Mouse (Mus musculus) lung, postnatal 10 days (tissue): ENCODE measurements around the gene Pgpep1l.

Source experiments
- DNase-seq: peaks from one replicate; pipeline ENCODE4 v3.0.0; 2021

Gene Pgpep1l

DNA sequence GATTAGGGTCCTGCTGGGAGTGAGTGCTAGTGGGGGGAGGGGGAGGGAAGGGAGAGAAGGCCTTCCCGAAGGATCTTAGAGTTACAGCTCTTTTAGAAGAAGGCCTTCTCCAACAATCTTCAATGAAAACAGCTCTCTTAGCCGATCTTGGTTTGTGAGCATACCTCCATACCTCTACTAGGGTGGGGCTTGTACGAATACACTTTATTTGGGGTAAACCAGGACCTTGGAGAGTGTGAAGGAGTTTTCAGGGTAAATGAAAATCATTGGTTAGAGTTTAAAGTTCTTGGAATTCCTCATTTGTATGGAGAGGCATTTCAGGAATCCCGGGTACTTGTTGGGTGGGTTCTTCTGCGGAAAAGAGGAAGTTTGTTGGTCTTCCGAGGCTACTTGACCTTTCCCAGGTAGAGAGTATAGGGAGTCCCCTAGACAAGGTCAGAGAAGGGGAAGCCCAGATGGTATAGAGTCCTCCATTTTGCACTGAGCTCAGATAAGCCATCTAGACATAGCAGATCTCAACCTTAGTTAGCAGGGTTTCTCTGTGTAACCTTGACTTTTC lies 4.4 kb downstream of the Pgpep1l start:
- DNase-seq, result no peak

DNA sequence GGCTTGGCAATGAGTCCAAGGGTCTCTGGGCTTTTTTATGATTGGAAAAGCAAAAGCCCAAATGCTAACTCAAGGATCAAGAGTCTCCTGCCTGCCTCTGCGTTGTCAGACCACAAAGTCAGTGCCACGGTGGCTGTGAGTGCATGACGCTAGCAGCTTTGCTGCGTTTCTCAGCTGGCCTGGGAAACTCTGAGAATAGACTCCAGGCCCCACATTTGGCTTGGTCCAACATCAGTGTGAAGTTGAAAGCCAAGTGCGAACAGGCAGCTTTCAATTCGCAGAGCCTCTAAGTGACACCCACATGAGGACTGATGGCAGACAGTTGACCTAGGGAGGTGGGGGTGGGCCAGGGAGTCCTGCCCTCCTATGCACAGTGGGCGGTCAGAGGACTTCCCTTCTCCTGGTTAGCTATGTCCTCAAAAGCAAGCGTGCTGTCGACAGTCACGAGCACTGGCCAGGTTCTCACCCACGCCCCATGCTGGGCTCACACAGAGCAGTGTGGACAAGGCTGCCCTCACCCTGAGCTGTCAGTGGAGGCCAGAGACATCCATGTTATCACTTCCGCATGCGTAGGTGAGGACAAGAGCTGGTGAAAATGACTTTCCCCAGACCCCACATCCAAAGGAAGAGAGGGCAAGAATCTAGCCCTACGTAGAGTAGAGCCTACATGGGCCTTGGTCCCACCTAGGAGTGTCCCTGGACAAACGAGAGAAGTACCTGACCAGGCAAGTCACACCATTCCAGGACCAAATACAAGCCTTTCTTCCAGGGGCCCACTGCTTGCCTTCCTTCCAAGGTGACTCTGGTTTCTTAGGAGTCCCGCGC lies 5.5 kb downstream of the Pgpep1l start:
- peak; percentile 21 for DNase-seq

DNA sequence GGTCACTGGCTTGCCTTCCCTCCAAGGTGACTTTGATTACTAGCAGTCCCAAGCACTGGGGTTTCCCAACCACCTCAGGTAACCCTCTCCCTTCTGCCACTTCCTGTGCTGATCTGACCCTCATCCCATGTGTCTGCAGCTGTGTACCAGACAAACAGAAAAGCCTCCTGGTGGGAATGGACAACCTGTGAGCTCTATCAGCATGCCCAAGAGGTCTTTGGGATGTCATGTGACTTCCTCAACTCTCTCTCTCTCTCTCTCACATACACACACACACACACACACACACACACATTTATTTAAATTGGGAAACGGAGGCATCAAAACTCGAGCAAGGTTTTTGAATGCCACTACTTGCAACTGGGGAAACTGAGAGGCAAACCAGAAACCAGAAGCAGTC lies 6.3 kb downstream of the Pgpep1l start:
- DNase-seq, result no peak

DNA sequence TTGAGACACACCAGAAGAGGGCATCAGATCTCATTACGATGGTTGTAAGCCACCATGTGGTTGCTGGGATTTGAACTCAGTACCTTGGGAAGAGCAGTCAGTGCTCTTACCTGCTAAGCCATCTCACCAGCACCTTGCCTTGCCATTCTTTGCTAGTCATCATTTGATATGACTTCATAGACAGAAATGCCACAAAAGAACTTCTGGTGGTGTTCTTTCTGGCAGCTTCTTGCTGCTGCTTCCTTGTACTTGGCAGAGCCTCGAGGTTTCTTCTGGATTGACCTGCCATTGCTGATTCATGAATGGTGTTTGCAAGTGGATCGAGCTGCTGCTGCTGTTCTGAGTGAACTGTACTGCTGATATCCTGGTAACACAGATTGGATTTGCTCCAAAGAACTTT lies 13.1 kb downstream of the Pgpep1l start:
- no peak for DNase-seq

DNA sequence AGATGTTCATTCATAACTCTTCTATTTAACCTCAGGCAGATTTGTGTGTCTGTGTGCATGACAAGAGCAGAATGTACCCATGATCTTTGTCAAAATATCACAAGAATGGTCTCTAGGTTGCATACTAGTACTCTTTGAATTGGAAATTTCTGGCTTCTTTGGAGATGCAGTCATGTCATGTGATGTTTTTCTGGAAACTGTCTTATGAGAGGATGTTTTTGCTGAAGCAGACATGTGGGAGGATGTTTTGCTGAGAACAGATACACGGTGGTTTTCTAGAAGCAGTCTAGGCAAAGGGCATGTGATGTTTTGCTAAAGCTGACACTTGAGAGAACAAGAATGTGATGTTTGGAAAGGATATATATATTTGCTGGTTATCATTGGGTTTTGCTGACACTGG lies 13.6 kb downstream of the Pgpep1l start:
- no peak for DNase-seq

DNA sequence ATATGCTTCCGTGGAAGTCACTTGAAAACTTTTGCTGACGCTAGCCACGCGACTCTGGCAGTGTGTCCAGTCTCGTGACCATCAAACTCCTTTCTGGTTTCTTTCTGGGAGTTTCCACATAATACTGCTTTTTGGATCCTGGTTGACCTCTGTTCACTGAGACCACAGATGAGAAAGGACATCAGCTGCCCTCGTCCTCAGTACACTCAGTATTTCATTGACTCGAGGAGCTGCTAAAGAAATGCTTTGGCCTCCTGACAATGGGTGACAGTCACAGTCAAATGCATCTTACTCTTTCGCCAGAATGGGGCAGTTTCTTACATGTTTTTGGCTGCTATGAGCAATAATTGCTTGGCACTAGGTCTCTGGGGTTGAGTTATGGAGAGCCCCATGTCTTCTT lies 17.8 kb downstream of the Pgpep1l start:
- DNase-seq, result no peak

DNA sequence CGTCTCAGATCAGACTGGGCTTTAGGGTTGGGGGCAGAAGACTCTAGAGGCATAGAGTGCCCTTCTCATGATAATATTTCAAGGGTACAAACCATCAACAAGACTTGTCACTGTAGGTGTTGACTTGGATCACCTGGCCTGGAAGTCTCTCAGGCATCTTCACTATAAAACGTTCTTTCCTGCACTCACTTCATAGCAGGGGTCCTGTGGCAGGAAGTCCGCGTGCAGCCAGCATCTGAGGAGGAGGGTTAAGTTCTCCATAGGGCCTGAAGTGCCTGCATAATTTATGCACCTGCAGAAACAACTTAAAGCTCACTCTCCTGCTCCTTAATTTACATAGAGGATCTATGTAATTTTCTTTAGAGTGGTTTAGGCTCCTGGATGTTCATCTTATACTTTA lies 18.4 kb downstream of the Pgpep1l start:
- DNase-seq, result no peak

DNA sequence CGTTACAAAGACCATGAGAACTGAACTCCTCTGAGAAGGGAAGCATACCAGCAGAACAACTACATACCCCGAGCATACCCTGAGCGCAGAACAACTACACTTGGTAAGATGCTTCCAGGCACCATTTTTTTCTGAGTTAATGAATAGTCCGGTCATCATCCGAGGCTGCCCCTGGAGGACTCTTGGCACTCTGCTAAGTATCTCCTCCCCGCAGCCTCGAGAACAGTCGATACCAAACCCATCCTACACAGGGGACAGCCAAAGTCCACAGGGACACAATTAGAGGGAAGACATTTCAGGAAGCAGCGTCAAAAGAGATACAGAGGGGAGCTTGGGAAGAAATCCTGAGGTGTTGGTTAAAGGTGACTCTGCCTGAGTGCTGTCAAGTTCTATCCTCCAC lies 22.8 kb downstream of the Pgpep1l start:
- DNase-seq, result no peak

DNA sequence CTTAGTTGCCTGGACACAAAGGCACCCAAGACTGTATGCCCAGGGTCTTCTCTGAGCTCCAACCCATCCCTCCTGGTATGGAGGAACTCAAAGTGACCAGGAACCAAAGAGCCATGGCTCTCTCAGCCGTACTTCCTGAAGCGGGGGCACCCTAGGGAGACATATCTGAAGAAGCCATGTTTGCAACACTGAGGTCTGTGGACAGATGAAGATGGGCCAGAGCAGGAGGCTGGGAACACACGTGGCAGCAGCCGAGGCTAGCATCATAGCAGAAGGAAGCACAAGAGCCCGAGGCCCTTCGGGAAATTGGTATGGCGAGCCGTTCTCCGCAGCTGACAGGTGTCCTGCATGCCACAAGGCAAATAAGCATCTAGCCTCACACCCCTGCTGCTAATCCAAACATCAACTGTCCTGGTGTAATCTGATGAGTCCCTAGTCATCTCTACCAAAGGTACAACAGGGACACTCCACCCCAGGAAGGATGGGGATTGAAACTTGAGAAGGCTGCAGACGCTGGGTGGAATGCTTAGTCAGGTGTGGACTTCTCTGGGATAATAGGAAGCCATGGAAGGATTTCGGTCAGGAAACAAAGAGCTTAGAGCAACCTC lies 24.7 kb downstream of the Pgpep1l start:
- no peak for DNase-seq

DNA sequence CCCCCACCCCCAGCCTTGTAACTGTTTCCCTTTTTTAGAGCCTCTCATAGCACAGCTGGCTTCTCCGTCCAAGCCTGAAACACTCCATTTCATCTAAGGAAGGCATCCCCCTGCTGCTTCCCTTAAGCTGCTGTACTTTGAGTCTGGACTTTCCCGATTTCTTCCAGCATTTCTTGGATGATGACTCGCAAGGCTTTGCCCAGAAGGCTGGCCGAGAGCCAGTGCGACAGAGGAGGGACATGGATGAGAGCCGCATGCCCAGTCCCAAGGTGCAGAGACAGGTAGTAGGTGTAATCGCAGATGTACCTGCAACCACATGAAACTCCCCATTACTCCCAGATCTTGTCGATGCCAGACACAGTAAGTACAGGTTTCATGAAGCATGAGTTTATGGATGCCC lies 27.2 kb downstream of the Pgpep1l start:
- DNase-seq, result no peak

DNA sequence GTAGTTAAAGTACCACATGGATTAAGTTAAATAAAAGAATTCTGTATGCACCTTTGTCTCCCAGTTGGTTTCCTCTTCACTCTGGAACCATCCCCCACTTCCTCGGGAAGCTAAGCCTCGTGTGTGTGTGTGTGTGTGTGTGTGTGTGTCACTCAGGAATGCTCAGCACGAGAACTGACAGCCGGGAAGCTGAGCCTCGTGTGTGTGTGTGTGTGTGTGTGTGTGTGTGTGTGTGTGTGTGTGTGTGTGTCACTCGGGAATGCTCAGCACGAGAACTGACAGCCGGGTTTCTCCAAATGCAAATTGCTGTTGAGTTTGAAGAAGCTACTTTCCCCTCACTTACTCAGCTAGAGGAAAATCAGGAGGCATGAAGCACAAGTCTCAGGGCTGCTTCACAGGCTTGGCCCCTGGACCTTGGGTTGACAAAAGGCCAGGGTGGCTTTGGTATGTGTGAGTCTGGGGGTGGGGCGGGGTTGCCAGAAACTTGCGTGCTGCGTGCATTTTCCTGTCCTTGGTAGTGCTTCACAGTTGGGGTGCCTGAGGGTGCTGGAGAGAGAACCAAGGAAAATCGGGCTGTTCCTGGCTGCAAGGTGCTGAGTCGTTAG lies 30.3 kb downstream of the Pgpep1l start:
- peak; percentile 82 for DNase-seq

DNA sequence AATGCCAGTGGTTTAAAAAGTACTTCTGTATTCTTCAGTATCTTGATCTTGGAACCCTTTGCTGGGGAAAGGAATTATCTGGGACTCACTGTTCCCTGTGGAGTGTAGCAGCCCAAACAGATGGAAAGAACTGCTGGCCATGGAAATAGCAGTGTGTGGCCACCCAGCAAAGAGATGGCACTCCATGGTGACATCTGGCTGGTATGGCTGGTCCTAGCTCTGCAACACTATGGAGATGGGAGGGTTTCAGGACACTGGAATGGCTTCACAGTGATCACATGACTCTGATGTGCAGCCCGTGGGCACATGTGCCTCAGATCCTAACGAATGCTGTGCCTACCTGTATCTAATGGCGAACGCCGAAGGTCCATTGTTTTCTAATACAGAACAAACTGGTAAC lies 31.5 kb downstream of the Pgpep1l start:
- no peak for DNase-seq

DNA sequence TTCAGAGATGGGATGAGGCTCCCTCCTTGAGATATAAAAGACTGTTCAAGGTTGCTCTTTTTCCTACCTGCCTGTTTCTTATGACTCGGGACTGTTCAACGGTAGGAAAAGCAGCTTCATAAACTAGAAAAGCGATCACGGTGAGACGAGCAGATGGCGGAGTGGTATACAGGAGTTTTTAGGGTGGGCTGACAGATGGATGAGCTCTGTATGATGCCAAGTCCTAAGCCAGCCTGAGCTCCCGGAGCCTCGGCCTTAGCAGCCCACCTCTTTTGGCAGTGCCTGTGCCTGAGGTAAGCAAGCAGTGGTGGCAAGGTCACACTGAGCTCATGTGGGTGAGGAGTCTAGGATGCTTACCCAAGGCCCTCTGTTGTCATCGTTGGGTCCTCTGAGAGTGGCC lies 33.2 kb downstream of the Pgpep1l start:
- DNase-seq, result no peak

DNA sequence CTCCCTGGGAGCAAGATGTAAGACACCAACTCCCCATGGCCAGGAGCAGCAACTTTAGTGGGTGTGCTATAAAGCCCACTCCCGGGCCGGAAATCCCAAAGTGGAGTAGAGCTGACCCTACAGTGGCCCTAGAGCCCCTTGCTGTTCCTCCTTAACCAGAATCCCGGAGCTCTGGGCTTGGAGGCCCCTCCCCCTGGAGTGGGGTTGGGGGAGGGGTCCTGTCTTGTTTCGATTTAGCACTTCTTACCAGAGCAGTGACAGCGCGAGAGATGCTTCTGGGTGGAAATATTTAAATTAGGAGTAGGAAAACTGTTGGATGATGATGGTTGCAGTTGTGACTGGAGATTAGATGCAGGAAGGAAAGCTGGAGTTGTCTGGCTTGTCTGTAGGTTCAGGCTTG lies 35.5 kb downstream of the Pgpep1l start:
- no peak for DNase-seq

DNA sequence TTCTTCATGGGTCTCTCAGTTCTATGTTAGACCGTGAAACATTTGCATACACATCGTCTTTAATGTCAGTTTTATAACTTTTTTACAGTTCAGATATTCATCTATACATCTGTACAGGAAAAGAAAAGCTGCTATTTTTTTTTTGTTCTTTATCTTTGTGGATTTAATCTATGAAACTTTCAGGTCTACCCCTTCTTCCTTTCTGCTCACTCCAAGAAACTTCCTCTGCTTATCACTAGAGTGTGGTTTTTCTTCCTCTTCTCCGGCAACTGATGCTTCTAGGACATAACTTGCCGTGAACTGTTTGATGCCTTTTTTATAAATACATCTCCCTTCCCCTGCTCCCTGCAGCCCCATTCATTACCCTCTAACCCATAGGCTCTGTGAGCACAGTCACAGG lies 36.4 kb downstream of the Pgpep1l start:
- DNase-seq, result no peak

DNA sequence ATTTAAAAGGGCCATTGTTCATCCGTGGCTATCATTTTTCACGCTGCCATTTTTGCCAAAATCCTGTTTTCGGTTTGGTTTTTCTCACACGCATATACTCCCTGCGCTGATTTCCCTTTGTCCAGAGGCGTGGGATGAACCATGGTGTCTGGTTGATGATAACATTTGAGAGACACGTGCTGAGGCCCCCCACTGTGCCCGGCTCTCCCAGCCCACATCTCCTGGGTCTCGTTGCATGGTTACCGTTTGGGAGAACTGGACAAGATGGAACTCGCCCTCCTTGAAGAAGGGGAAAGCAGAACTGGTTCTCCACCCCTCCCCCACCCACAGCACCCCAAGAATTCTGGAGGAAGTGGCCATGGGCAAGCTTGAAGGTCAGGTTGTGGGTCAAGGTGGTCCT lies 37.0 kb downstream of the Pgpep1l start:
- no peak for DNase-seq

DNA sequence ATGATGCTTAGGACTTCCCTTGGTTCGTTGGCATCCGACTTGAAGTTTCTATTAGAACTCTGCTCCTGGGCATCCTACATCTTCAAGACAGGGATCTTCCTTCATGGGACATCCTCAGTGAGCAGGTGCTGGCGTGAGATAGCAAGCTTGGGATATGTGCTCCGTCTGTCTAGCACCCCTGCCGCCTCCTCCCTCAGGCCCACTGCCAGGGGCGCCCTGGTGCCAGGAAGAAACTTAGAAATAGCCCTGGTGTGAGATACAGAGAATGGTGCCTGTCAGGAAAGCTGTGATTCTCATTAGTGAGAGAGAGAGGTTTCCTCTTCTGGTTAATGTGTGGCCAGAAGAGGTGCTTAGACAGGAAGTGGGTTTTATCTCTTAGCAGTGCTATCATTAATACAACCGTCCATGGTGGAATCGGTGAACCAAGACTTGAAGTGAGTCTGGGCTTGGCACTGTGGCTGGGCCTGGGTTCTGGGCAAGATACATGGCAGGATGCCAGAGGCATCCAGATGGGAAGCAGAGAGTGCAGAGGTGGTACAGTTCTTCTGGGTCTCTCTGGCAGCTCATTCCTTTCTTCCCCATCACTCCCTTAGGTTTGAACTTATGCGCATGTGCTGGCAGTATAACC lies 38.5 kb downstream of the Pgpep1l start:
- no peak for DNase-seq

DNA sequence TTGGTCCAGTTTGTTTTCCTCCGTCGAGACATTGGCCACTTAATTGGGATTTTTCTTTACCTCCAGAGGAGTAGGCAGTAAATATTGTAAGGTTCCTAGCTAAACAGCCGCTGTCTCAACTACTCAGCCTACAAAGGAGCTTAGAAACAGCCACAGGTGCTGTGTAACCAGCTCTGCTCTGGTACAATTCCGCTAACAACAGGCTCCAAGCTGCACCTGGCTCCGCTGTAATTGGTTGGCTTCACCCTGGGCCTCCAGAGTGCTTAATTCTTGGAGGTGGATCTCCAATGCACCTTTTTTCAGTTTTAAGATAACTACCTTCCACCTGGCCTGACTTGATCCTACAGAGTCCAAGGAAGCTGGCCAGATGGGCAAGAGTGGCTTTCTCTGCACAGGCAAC lies 40.0 kb downstream of the Pgpep1l start:
- DNase-seq, result no peak

DNA sequence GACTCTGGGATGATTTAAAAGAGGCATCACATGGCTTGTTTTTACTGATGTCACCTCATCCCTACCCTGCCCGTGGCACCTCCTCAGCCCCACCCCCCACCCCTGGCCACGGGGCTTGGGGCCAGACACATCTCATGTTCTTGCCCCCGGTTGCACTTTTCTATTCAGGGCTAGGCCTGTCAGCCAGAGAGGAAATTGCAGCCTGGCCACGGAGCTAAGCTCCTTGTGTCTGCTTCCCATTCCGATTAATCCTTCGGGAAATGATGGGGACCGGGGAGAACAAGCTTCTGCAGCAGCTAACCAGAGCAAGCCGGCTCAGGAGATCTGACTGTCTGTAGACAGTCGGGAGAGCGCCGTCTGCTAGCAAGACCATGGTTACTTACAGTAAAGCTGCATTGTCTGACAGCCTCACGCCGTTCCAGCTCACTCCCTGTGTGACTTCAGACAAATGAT lies 40.7 kb downstream of the Pgpep1l start:
- DNase-seq, result peak; percentile 51

DNA sequence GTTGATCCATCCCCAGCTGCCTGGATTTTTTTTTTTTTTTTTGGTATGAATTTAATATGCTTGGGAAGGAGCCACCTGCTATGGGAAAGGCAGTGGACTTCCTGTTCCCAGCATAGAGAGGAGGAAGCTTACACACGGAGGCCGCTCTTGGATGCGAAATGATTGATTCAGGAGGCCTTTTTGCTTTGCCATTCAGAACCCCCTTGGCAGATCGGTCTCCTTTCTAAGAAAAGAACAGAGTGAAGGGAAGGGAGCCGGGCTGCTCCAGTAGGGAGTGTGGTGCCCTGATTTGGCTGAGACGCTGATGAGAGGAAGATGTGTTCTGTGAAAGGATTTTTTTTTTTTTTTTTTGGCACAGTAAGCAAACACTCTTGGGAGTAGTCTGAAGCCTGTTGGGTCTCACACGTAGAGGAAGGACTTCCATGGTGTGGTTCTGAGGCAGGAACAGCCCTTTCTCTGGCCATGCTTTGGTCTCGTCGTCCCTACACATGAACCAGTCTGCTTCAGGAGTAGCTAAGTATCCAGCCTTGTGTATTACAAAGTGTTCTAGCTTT lies 42.3 kb downstream of the Pgpep1l start:
- DNase-seq, result no peak

DNA sequence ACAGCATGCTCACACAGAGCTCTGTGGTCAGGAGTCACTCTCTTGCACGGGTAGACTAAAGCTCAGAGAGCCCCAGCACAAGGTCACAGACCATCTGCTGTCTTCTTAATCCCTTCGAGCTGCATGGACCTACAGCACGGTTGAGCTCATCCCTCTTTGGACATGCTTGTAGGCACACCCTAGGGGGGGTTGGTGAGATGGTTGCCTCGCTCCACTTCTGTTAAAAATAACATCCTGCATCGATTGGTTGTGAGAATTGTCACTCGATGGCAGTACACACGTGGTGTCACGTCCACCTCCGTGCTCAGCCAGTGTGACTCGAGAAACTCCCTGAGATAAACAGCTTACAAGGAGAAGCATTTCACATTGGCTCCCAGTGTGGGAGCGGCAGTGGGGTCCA lies 45.2 kb downstream of the Pgpep1l start:
- DNase-seq, result no peak

DNA sequence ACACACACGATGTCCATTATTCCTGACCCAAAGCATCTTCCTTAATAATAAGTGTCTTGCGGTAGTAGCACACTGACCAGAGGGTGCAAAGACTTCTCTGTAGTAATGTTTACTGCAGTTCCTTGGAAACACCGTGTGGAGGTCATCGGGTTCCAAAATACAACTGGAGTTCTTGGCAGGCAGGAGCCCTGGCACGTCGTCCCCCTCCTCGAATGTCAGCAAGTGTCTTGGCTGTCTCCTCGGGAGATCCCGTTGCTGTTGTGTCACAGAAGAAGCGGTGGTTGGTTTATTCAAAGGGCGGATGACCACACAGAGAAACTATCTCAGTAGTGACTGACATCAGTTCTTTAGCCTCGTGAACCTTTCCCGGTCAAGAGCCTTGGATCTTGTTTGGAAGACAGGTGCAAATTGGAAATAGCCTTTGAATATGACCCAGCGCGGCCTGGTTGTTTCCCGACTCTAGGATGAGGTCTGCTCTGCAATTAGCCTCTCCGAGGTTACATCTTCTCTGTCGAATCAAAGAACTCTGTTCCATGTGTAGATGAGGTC lies 48.4 kb downstream of the Pgpep1l start:
- peak; percentile 82 for DNase-seq

DNA sequence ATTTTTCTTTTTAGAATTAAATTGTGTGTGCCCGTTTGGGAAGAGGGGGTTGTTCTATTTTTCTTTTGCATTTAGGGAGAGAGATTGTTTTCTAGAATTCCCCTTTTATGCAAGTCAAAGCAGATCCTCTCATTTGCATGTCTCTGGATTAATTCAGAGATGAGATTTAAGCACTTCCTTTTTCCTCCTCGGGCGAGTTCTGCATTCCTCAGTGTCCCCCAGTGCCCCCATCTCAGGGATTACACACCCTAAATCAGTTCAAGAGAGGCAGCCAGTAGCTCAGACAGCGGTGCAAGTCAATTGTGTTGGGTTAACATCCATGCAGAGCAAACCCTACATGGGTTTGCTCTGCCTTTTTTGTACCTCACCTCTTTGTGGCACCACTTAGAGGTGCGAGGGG lies 50.2 kb downstream of the Pgpep1l start:
- DNase-seq, result no peak
